Mouse (Mus musculus) liver, embryonic 15.5 days (tissue): Measurements from ENCODE around the gene Srprb. TPM values are rescaled to one million over a fixed set of nuclear protein-coding genes. Genes with fewer than 3 reads are reported as not detected.

Source experiments
- ATAC-seq: fragments of 200-750 bp; cut with Nextera tagmentation; 2 replicates; pipeline ENCODE4 v1.8.0; 2017; ENCODE audit warnings: moderate number of reproducible peaks, mild to moderate bottlenecking, moderate library complexity; ENCODE audit not compliant: insufficient read depth
- H3K27ac ChIP-seq: fragments of 300-500 bp; sonication (generic); replicated peaks from 2 replicates; pipeline ENCODE4 v1.5.1; 2015; ENCODE audit warnings: mild to moderate bottlenecking, inconsistent platforms
- H3K27me3 ChIP-seq: fragments of 300-500 bp; sonication (generic); 2 replicates; pipeline ENCODE4 v1.6.1; 2015; ENCODE audit warnings: mild to moderate bottlenecking, inconsistent platforms
- H3K36me3 ChIP-seq: fragments of 300-500 bp; sonication (generic); replicated peaks from 2 replicates; pipeline ENCODE4 v1.6.1; 2015; ENCODE audit warnings: moderate library complexity, mild to moderate bottlenecking, inconsistent platforms
- H3K4me1 ChIP-seq: fragments of 300-500 bp; sonication (generic); replicated peaks from 2 replicates; pipeline ENCODE4 v1.6.1; 2015; ENCODE audit warnings: inconsistent platforms
- H3K4me2 ChIP-seq: fragments of 300-500 bp; sonication (generic); 2 replicates; pipeline ENCODE4 v1.6.1; 2015; ENCODE audit warnings: moderate library complexity, mild to moderate bottlenecking, inconsistent platforms
- H3K4me3 ChIP-seq: fragments of 300-500 bp; sonication (generic); replicated peaks from 2 replicates; pipeline ENCODE4 v1.5.1; 2015; ENCODE audit warnings: mild to moderate bottlenecking, inconsistent platforms
- H3K9ac ChIP-seq: fragments of 300-500 bp; sonication (generic); 2 replicates; pipeline ENCODE4 v1.6.1; 2015; ENCODE audit warnings: moderate library complexity, mild to moderate bottlenecking, inconsistent platforms
- H3K9me3 ChIP-seq: fragments of 300-500 bp; sonication (generic); replicated peaks from 2 replicates; pipeline ENCODE4 v1.6.1; 2016; ENCODE audit warnings: inconsistent platforms
- WGBS: fragments of 180-500 bp; shearing (Covaris S2); methylation state at CpG from one replicate; pipeline ENCODE4 v1.1.7; 2015; ENCODE audit warnings: mixed read lengths; ENCODE audit not compliant: insufficient replicate concordance; 5-methylcytosine and 5-hydroxymethylcytosine counted together
- polyA plus RNA-seq: library from polyadenylated mRNA; unstranded; fragments of >200 nt; fragmentation: Nextera tagmentation; extraction: Ambion mirVana; gene quantifications from 2 replicates; pipeline ENCODE4 v1.2.1, GENCODE M21; 2015

Srprb gene
- polyA plus RNA-seq = 18.9 and 22.5 TPM in 2 replicates

- ATAC-seq = peak; percentile 94
- H3K4me3 ChIP-seq = peak within 1 kb of the TSS; percentile 84
- no peaks in the 10 kb centered on the region for H3K27me3 ChIP-seq
- under 1% methylated on average over 45 of the region's 45 CpGs for WGBS
- peak within 1 kb of the TSS; percentile 78 for H3K9ac ChIP-seq
- peak within 1 kb of the TSS; percentile 67 for H3K27ac ChIP-seq
- peaks cover 21% of the 10 kb centered on the region for H3K4me1 ChIP-seq
- H3K36me3 ChIP-seq = peaks cover 20% of the 10 kb centered on the region
- peak within 1 kb of the TSS; percentile 75 for H3K4me2 ChIP-seq
- no peaks in the 10 kb centered on the region for H3K9me3 ChIP-seq
Observed at GRCm38 (mm10) chr9:103201561-103202260, at the start of gene Srprb. Srprb (minus strand) TSS chr9:103202137.

GRCm38 (mm10) chr9:103248618-103249017 lies 46.7 kb upstream of the Srprb start:
- no peak for ATAC-seq
- H3K4me3 ChIP-seq = no peak overlapping the region

GRCm38 (mm10) chr9:103246526-103247168 lies 44.7 kb upstream of the Srprb start:
- peaks cover 19% of the 10 kb centered on the region for H3K36me3 ChIP-seq
- peak; percentile 62 for ATAC-seq
- H3K4me3 ChIP-seq = no peak overlapping the region
- peaks cover 18% of the 10 kb centered on the region for H3K4me1 ChIP-seq
- no peaks in the 10 kb centered on the region for H3K27me3 ChIP-seq
- 36% methylated on average over 8 of the region's 8 CpGs for WGBS
- no peak overlapping the region for H3K9ac ChIP-seq
- H3K4me2 ChIP-seq = peak overlapping the region; percentile 8; the same call in 1 of the 2 replicates
- H3K9me3 ChIP-seq = no peaks in the 10 kb centered on the region
- H3K27ac ChIP-seq = no peak overlapping the region

More at GRCm38 (mm10) chr9:103248618-103249017, 46.7 kb upstream of the Srprb start:
- Histone ChIP-seq H3K9ac (no peak overlapping the region), H3K4me1 (peaks cover 14% of the 10 kb centered on the region), H3K27ac (no peak overlapping the region), H3K27me3 (no peaks in the 10 kb centered on the region), H3K36me3 (peaks cover 32% of the 10 kb centered on the region), H3K4me2 (no peak overlapping the region), H3K9me3 (no peaks in the 10 kb centered on the region)
- 54% methylated on average over 4 of the region's 4 CpGs for WGBS

- no peaks in the 10 kb centered on the region for H3K36me3 ChIP-seq
- no peak overlapping the region for H3K9ac ChIP-seq
- H3K27ac ChIP-seq = peak overlapping the region; percentile 77
- no peaks in the 10 kb centered on the region for H3K9me3 ChIP-seq
- ATAC-seq = peak; percentile 69
- H3K4me2 ChIP-seq = 0 out of 2 replicates have a peak overlapping the region, but pooled peaks have one; percentile 27
- WGBS = 69% methylated on average over 4 of the region's 4 CpGs
- no peak overlapping the region for H3K4me3 ChIP-seq
- peaks cover 27% of the 10 kb centered on the region for H3K4me1 ChIP-seq
- H3K27me3 ChIP-seq = no peaks in the 10 kb centered on the region
Observed at GRCm38 (mm10) chr9:103243640-103244039, 41.7 kb upstream of the Srprb start.

- Histone ChIP-seq H3K4me2 (no peak overlapping the region), H3K9ac (no peak overlapping the region), H3K4me3 (no peak overlapping the region), H3K36me3 (no peaks in the 10 kb centered on the region), H3K27ac (peak overlapping the region; percentile 76), H3K4me1 (peaks cover 18% of the 10 kb centered on the region), H3K9me3 (no peaks in the 10 kb centered on the region), H3K27me3 (no peaks in the 10 kb centered on the region)
- ATAC-seq = peak; percentile 56
- WGBS = 54% methylated on average over 2 of the region's 2 CpGs
Observed at GRCm38 (mm10) chr9:103241206-103241605, 39.3 kb upstream of the Srprb start.

- Histone ChIP-seq H3K4me1 (peaks cover 21% of the 10 kb centered on the region), H3K9ac (no peak overlapping the region), H3K27me3 (no peaks in the 10 kb centered on the region), H3K4me3 (no peak overlapping the region), H3K9me3 (no peaks in the 10 kb centered on the region), H3K4me2 (no peak overlapping the region), H3K36me3 (no peaks in the 10 kb centered on the region), H3K27ac (no peak overlapping the region)
- WGBS = 71% methylated on average over 6 of the region's 6 CpGs
- ATAC-seq = no peak
Observed at GRCm38 (mm10) chr9:103239471-103239870, 37.5 kb upstream of the Srprb start.

GRCm38 (mm10) chr9:103234565-103235165 lies 32.7 kb upstream of the Srprb start:
- Histone ChIP-seq H3K4me2 (no peak overlapping the region), H3K9ac (no peak overlapping the region), H3K27me3 (peaks cover 8% of the 10 kb centered on the region; the same call in 1 of the 2 replicates), H3K27ac (peak overlapping the region; percentile 86), H3K9me3 (no peaks in the 10 kb centered on the region), H3K4me3 (no peak overlapping the region), H3K36me3 (no peaks in the 10 kb centered on the region), H3K4me1 (peaks cover 44% of the 10 kb centered on the region)
- WGBS = 42% methylated on average over 7 of the region's 7 CpGs
- peak; percentile 45 for ATAC-seq

- Histone ChIP-seq H3K27me3 (peaks cover 11% of the 10 kb centered on the region; the same call in 1 of the 2 replicates), H3K4me3 (no peak overlapping the region), H3K9me3 (no peaks in the 10 kb centered on the region), H3K4me1 (peaks cover 44% of the 10 kb centered on the region), H3K9ac (no peak overlapping the region), H3K27ac (peak overlapping the region; percentile 86), H3K36me3 (no peaks in the 10 kb centered on the region), H3K4me2 (no peak overlapping the region)
- ATAC-seq = no peak
- WGBS = 21% methylated on average over 7 of the region's 7 CpGs
Observed at GRCm38 (mm10) chr9:103234059-103234458, 32.1 kb upstream of the Srprb start.

- Histone ChIP-seq H3K4me2 (no peak overlapping the region), H3K27ac (peak overlapping the region; percentile 86), H3K9me3 (no peaks in the 10 kb centered on the region), H3K4me1 (peaks cover 44% of the 10 kb centered on the region), H3K4me3 (no peak overlapping the region), H3K27me3 (peaks cover 11% of the 10 kb centered on the region; the same call in 1 of the 2 replicates), H3K36me3 (no peaks in the 10 kb centered on the region), H3K9ac (no peak overlapping the region)
- WGBS = 31% methylated on average over 7 of the region's 7 CpGs
- ATAC-seq = no peak
Observed at GRCm38 (mm10) chr9:103233006-103233395, 31.1 kb upstream of the Srprb start.

- no peaks in the 10 kb centered on the region for H3K9me3 ChIP-seq
- H3K36me3 ChIP-seq = no peaks in the 10 kb centered on the region
- ATAC-seq = no peak
- H3K27ac ChIP-seq = no peak overlapping the region; the same call in 1 of the 2 replicates
- no peak overlapping the region for H3K4me3 ChIP-seq
- WGBS = 60% methylated on average over 7 of the region's 7 CpGs
- no peak overlapping the region for H3K9ac ChIP-seq
- no peak overlapping the region for H3K4me2 ChIP-seq
- peaks cover 11% of the 10 kb centered on the region; the same call in 1 of the 2 replicates for H3K27me3 ChIP-seq
- H3K4me1 ChIP-seq = peaks cover 42% of the 10 kb centered on the region
Observed at GRCm38 (mm10) chr9:103232232-103233005, 30.5 kb upstream of the Srprb start.
